Mouse (Mus musculus) lung, postnatal 0 days (tissue): ENCODE data around the gene Dnmbp. TPM values are rescaled to one million over a fixed set of nuclear protein-coding genes. Genes with fewer than 3 reads are reported as not detected.

ENCODE experiments used
- ATAC-seq: fragments of 200-750 bp; cut with Nextera tagmentation; 2 replicates; pipeline ENCODE4 v1.8.0; 2017; ENCODE audit warnings: moderate library complexity
- DNase-seq: peaks from one replicate; pipeline ENCODE4 v3.0.0-alpha.2; 2016; ENCODE audit warnings: low spot score
- H3K27ac ChIP-seq: fragments of 300-500 bp; sonication (generic); 2 replicates; pipeline ENCODE4 v1.5.1; 2014; ENCODE audit warnings: antibody characterized with exemption, mild to moderate bottlenecking, low read length, mixed read lengths
- H3K27me3 ChIP-seq: fragments of 300-500 bp; sonication (generic); replicated peaks from 2 replicates; pipeline ENCODE4 v1.6.1; 2014; ENCODE audit warnings: low read length, mixed read lengths; ENCODE audit not compliant: insufficient read depth
- H3K36me3 ChIP-seq: fragments of 300-500 bp; sonication (generic); 2 replicates; pipeline ENCODE4 v1.6.1; 2014; ENCODE audit warnings: low read length, mixed read lengths; ENCODE audit not compliant: insufficient read depth
- H3K4me1 ChIP-seq: fragments of 300-500 bp; sonication (generic); 2 replicates; pipeline ENCODE4 v1.6.1; 2014; ENCODE audit warnings: antibody characterized with exemption, low read depth, low read length, mixed read lengths; ENCODE audit not compliant: insufficient read depth
- H3K4me2 ChIP-seq: fragments of 300-500 bp; sonication (generic); replicated peaks from 2 replicates; pipeline ENCODE4 v1.6.1; 2014; ENCODE audit warnings: low read depth, mild to moderate bottlenecking, low read length, moderate library complexity, mixed read lengths
- H3K4me3 ChIP-seq: fragments of 300-500 bp; sonication (generic); 2 replicates; pipeline ENCODE4 v1.5.1; 2014; ENCODE audit warnings: low read depth, low read length
- H3K9ac ChIP-seq: fragments of 300-500 bp; sonication (generic); replicated peaks from 2 replicates; pipeline ENCODE4 v1.6.1; 2014; ENCODE audit warnings: low read depth, mild to moderate bottlenecking
- H3K9me3 ChIP-seq: fragments of 300-500 bp; sonication (generic); 2 replicates; pipeline ENCODE4 v1.6.1; 2016; ENCODE audit warnings: low read length, mixed read lengths
- CTCF ChIP-seq: IDR thresholded peaks from 2 replicates; pipeline ENCODE4 v1.5.1; 2016; ENCODE audit warnings: antibody characterized with exemption, mild to moderate bottlenecking
- EP300 ChIP-seq: IDR thresholded peaks from 2 replicates; pipeline ENCODE4 v1.6.1; 2016; ENCODE audit warnings: antibody characterized with exemption, mild to moderate bottlenecking, control low read depth
- WGBS: fragments of 180-500 bp; shearing (Covaris S2); extraction: QIAGEN DNeasy Blood & Tissue Kit; methylation state at CpG from one replicate; pipeline ENCODE4 v1.1.7; 2014; 5-methylcytosine and 5-hydroxymethylcytosine counted together
- polyA plus RNA-seq: library from polyadenylated mRNA; unstranded; fragments of >200 nt; fragmentation: Nextera tagmentation; extraction: Ambion mirVana; gene quantifications from 2 replicates; pipeline ENCODE4 v1.2.1, GENCODE M21; 2015

Dnmbp gene
- polyA plus RNA-seq, 1 experiment from 2014 or later, result 10.0 TPM

DNA sequence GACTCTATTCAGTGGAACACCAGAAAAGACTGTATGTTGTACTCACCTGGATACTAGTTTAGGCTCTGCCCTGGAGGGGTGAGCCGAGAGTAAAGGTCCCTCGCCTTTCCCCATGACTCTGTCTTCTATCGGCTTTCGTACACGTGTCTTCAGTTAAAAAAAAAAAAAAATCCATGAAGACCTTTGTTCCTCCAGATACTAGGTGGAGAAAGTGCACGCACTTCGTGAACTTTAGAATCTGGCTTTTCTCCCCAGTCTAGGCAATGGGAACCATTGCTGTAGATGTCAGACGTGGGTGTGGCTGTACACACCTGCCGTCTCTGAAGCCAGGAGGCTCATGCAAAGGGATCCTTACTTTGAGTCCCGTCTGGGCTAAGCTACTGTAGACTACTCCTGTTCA is 126.7 kb downstream of the Dnmbp start:
- DNase-seq, result no peak
- H3K4me3 ChIP-seq, result no peak overlapping the region
- H3K9me3 ChIP-seq, result no peaks in the 10 kb centered on the region
- H3K9ac ChIP-seq, result no peak overlapping the region
- H3K4me2 ChIP-seq, result no peak overlapping the region
- no peak for ATAC-seq
- H3K27me3 ChIP-seq, result no peaks in the 10 kb centered on the region
- H3K27ac ChIP-seq, result no peak overlapping the region
- no peaks in the 10 kb centered on the region for H3K36me3 ChIP-seq
- WGBS, result 84% methylated on average over 10 of the region's 10 CpGs
- no peaks in the 10 kb centered on the region for H3K4me1 ChIP-seq
- TF ChIP-seq CTCF, result no peak
- no peak for TF ChIP-seq EP300

DNA sequence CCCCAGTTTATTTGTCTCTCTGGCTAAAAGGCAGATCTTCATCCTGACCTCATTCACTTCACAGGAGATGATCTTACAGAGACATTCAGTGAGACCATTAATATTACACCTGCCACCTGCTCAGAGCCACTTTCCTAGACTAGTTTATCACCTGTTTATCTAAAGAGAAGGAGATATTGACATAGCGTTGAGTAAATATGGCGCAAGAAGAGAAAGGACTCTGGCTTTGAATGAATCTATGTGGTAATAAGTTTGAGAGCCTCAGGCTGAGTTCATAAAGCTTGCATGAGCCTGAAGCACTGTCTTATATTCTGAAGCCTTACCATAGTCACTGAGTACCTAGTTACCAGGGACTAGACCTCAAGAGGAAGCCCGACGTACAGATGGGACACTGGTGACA is 128.6 kb downstream of the Dnmbp start:
- Histone ChIP-seq H3K27me3 (no peaks in the 10 kb centered on the region), H3K4me2 (no peak overlapping the region), H3K4me1 (no peaks in the 10 kb centered on the region), H3K27ac (no peak overlapping the region), H3K9me3 (no peaks in the 10 kb centered on the region), H3K36me3 (no peaks in the 10 kb centered on the region), H3K4me3 (no peak overlapping the region), H3K9ac (no peak overlapping the region)
- TF ChIP-seq CTCF (no peak), EP300 (no peak)
- peak; percentile 21; the same call in 1 of the 2 replicates for ATAC-seq
- 60% methylated on average over 4 of the region's 4 CpGs for WGBS
- peak; percentile 44 for DNase-seq

DNA sequence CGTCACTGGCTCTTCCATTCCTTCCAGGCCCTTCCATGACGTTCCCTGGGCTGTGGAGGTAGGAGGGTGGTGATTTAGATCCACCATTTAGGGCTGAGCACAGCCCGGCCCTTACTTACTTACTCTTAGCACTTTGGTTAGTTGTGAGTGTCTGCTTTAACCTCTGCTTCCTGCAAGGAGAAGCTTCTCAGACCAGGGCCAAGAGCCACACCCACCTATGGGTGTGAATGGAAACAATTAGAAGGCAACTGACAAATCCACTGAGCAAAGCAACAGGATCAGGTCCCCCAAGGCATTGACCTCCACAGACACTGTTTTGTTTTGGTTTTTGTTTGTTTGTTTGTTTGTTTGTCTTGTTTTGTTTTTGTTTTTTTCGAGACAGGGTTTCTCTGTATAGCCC is 130.7 kb downstream of the Dnmbp start:
- ATAC-seq (no peak), DNase-seq (no peak)
- no peak for TF ChIP-seq EP300
- H3K9me3 ChIP-seq, result no peaks in the 10 kb centered on the region
- 45% methylated on average over 4 of the region's 4 CpGs for WGBS
- H3K36me3 ChIP-seq, result no peaks in the 10 kb centered on the region
- no peaks in the 10 kb centered on the region for H3K27me3 ChIP-seq
- no peak overlapping the region for H3K9ac ChIP-seq
- H3K4me3 ChIP-seq, result no peak overlapping the region
- H3K4me1 ChIP-seq, result no peaks in the 10 kb centered on the region
- H3K27ac ChIP-seq, result no peak overlapping the region
- no peak overlapping the region for H3K4me2 ChIP-seq

DNA sequence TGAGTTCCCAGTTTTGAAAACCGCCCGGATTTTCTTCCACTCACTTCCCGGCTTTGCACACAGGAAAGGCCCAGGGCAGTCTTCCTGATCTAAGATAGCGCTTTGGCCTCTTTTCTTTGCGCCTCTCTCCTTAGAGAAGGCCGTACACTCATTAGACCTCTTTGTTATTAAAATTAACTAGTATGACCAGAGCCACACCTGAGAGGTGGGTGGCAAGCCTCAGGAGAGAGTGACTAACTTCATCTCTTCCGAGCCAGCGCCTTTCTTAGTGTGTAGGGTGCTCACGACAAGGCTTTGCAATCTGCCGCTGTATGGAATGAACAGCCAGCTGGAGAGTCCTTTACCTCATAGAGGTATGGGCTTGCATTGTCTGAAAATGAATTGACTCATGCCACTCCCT is 136.1 kb downstream of the Dnmbp start:
- TF ChIP-seq CTCF (no peak), EP300 (no peak)
- H3K4me1 ChIP-seq, result no peaks in the 10 kb centered on the region
- WGBS, result 84% methylated on average over 10 of the region's 10 CpGs
- no peaks in the 10 kb centered on the region for H3K27me3 ChIP-seq
- H3K9ac ChIP-seq, result no peak overlapping the region
- DNase-seq (no peak), ATAC-seq (no peak)
- H3K36me3 ChIP-seq, result no peaks in the 10 kb centered on the region
- no peaks in the 10 kb centered on the region for H3K9me3 ChIP-seq
- no peak overlapping the region for H3K27ac ChIP-seq
- no peak overlapping the region for H3K4me2 ChIP-seq
- no peak overlapping the region for H3K4me3 ChIP-seq

DNA sequence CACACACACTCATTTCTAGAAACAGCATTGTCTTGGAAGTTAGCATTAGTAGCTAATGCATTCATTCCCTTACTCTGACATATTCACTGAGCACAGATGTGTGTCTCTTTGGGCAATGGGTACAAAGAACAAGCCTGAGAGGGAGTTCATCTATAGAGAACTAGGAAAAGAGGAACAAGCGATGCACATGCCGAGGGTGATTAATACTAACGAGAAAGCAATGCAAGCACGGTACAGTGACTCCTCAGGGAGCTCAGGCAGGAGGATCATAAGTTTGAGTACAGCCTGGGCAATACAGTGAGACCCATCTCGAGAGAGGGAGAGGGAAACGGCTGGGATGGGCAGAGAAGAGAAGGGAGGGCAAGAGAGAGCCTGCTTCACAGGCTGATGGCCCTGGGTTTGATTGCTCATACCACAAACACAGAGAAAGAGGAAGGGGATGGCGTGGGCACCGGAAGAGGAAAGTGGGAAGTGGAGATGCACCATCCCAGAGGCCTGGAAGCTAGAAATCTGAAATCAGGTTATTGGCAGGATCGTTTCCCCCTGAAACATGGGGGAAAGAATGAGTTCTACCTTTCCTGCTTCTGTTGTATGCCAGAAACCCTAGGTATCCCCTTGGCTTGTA is 138.5 kb downstream of the Dnmbp start:
- no peak overlapping the region for H3K4me2 ChIP-seq
- no peaks in the 10 kb centered on the region for H3K36me3 ChIP-seq
- TF ChIP-seq EP300 (no peak), CTCF (no peak)
- H3K9ac ChIP-seq, result no peak overlapping the region
- no peak for ATAC-seq
- no peak overlapping the region for H3K27ac ChIP-seq
- H3K4me1 ChIP-seq, result no peaks in the 10 kb centered on the region
- no peak for DNase-seq
- 76% methylated on average over 9 of the region's 9 CpGs for WGBS
- H3K27me3 ChIP-seq, result no peaks in the 10 kb centered on the region
- H3K9me3 ChIP-seq, result no peaks in the 10 kb centered on the region
- H3K4me3 ChIP-seq, result no peak overlapping the region

DNA sequence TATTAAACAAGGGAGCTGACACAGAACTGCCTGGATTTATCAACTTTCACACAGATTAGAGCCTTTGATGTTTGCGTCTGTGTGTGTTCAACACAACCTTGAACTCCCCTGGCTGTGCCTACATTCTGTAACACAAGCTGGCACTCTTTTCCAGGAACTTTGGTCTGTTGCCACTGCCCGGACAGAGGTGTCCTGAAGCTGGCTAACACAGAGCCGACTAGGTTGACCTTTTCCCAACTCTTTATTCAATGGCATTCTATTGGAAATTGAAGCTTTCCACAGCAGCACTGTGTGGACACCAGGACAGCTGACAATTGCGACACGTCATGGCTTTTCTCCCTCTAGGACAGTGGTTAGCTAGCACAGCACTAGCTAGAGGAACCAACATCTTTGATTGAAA is 142.8 kb downstream of the Dnmbp start:
- Histone ChIP-seq H3K27me3 (no peaks in the 10 kb centered on the region), H3K4me2 (no peak overlapping the region), H3K9ac (no peak overlapping the region), H3K9me3 (no peaks in the 10 kb centered on the region), H3K4me1 (no peaks in the 10 kb centered on the region), H3K27ac (no peak overlapping the region), H3K36me3 (no peaks in the 10 kb centered on the region), H3K4me3 (no peak overlapping the region)
- DNase-seq (no peak), ATAC-seq (no peak)
- 62% methylated on average over 5 of the region's 5 CpGs for WGBS
- TF ChIP-seq CTCF, result no peak
- TF ChIP-seq EP300, result no peak

Other genes with a start within 250 kb of the Dnmbp start
- gene Cutc, start 187.2 kb downstream of the Dnmbp start, polyA plus RNA-seq, result 14.9 and 17.1 TPM in 2 replicates
- 4.5 and 5.7 TPM in 2 replicates for gene Cox15, start 187.2 kb downstream of the Dnmbp start, polyA plus RNA-seq
- 0.02 TPM in 1 of 2 replicates, not detected in the other for gene Abcc2, start 158.0 kb downstream of the Dnmbp start, polyA plus RNA-seq
- gene Cpn1, start 46.4 kb upstream of the Dnmbp start, polyA plus RNA-seq, result 5.0 and 5.1 TPM in 2 replicates
- gene Cyp2c23, start 89.0 kb upstream of the Dnmbp start, polyA plus RNA-seq, result 0.56 and 0.80 TPM in 2 replicates
- gene Erlin1, start 129.6 kb upstream of the Dnmbp start, polyA plus RNA-seq, result 22.7 and 26.9 TPM in 2 replicates
- gene Chuk, start 167.3 kb upstream of the Dnmbp start, polyA plus RNA-seq, result 32.8 and 33.4 TPM in 2 replicates
- 14.2 and 18.5 TPM in 2 replicates for gene Cwf19l1, start 195.7 kb upstream of the Dnmbp start, polyA plus RNA-seq
- 62.0 and 63.5 TPM in 2 replicates for gene Bloc1s2, start 206.3 kb upstream of the Dnmbp start, polyA plus RNA-seq